Mouse (Mus musculus) MEL-GATA-1-ER (cell line): ENCODE data around the gene Rnf187.

Experiments
- DNase-seq: peaks from one replicate; pipeline ENCODE4 v3.0.0-alpha.2; 2012; ENCODE audit warnings: low read depth; ENCODE audit errors: extremely low read depth

Gene Rnf187

GRCm38 (mm10) chr11:58947798-58948528, 9.2 kb upstream of the Rnf187 start:
- no peak for DNase-seq

- no peak for DNase-seq
These were observed 8.6 kb upstream of the Rnf187 start for GRCm38 (mm10) chr11:58947306-58947705.

DNA sequence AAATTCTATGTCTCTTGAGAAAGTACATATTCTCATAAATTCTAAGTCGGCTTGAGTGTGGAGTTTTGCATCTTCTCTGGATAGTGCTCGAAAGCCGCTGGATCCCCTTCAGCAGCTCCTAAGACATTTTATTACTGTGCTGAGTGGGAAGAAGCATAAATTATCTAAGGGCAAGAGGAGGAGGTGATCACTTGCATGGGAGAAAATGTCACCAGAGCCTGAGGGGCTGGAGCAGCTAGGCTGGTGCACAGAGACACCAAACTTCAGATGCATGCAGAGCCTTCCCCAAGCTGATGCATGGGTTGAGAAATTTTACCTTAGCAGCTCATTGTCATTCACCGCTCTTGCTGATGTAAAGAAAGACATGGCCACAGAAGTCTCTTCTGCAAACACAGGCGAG, 5.4 kb upstream of the Rnf187 start:
- DNase-seq: no peak

- DNase-seq: no peak
These were observed 348 bp upstream of the Rnf187 start for GRCm38 (mm10) chr11:58939088-58939439.

- DNase-seq: no peak
These were observed 807 bp downstream of the Rnf187 start for GRCm38 (mm10) chr11:58937909-58938308.

GRCm38 (mm10) chr11:58931576-58931975, 7.1 kb downstream of the Rnf187 start:
- DNase-seq: no peak

GRCm38 (mm10) chr11:58930254-58930653, 8.5 kb downstream of the Rnf187 start:
- no peak for DNase-seq

DNA sequence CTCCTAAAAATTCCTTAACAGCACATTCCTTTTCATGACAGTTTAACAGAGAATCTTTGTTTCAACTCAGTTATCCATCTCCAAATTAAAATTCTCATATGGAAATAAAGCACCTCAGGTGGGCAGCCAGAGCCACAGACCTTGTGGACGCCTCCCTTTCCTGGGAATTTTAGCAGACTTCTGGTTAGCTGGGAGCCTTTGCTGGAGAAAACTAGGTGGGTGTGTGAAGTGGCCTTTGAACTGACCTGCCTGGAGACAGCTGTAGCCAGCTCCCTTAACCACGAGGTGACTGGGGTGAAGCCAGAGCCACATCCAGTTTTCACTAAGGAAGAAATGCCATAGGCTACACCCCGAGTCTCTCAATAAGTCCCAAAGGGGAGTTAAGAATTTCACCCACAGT, 9.1 kb downstream of the Rnf187 start:
- DNase-seq: no peak

DNA sequence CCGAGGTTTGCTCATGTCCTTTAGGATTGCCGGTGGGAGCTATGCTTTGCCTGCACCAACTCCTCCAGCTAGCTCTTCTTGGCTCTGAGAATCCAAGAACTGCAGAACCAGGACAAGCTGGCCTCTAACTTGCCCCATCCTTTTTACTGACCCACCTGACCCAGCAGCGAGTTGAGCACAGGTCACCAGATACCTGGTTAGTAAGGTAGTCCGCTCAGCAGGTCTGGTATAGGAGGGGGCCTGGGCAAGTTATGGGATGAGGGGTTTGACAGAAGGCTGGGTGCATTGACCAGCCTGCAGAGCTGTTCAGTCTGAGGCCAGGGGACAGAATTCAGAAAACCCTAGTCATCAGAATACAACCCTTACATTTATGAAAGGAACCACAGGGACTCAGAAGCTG, 9.7 kb downstream of the Rnf187 start:
- DNase-seq: no peak

GRCm38 (mm10) chr11:58927790-58928651, 10.7 kb downstream of the Rnf187 start:
- peak; percentile 91 for DNase-seq

- DNase-seq: no peak
These were observed 11.7 kb downstream of the Rnf187 start for GRCm38 (mm10) chr11:58927053-58927452.

- DNase-seq: no peak
These were observed 12.1 kb downstream of the Rnf187 start for GRCm38 (mm10) chr11:58926651-58927050.

- DNase-seq: no peak
These were observed 16.3 kb downstream of the Rnf187 start for GRCm38 (mm10) chr11:58922420-58922819.

GRCm38 (mm10) chr11:58918759-58919158, 20.0 kb downstream of the Rnf187 start:
- DNase-seq: no peak

- peak; percentile 53 for DNase-seq
These were observed 20.9 kb downstream of the Rnf187 start, which contains the start of gene Btnl10 for GRCm38 (mm10) chr11:58917745-58918366. Btnl10 (plus strand) TSS chr11:58917908.

DNA sequence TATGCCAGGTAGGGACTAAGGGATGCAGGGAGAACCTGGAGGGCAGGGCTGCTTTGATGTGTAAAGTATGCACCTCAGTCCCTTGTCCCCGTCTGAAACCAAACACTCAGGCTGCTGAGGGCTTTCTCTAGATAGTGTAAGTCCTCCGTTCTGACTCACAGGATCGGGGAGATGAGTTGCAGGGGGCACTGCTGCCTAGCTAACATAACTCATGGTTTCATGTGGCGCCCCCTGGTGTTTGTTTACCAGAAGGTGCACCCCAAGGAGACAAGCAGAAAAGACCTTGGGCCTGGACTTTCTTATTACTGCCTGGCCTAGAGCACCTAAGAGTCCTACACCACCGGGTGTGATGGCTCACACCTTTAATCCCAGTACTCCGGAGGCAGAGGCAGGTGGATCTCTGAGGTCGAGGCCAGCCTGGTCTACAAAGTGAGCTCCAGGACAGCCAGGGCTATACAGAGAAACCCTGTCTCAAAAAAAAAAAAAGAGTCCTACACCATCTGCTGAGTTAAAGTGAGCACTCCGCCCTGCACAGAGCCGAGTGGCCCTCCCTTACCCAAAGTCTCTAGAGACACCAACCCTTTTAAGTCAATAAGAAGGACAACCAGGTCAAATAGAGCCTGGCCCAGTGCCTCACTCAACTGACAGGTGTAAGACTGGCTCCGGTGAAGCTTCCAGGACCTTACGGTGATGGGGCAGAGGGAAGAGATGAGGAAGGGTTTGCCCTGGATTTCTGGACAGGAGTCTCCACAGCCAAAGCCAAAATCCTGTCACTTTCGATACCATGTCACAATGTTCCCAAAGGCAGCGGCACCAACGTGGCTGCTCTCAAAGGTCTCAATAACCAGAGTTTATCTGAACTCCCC, 21.6 kb downstream of the Rnf187 start:
- DNase-seq: peak; percentile 68

GRCm38 (mm10) chr11:58914461-58915028, 24.2 kb downstream of the Rnf187 start:
- DNase-seq: no peak

GRCm38 (mm10) chr11:58913776-58914175, 24.9 kb downstream of the Rnf187 start:
- DNase-seq: no peak

- DNase-seq: peak; percentile 81
These were observed 33.9 kb downstream of the Rnf187 start for GRCm38 (mm10) chr11:58904838-58905237.

GRCm38 (mm10) chr11:58904410-58904718, 34.4 kb downstream of the Rnf187 start:
- DNase-seq: no peak
